Mouse (Mus musculus) liver, embryonic 11.5 days (tissue): ENCODE measurements at regions not wholly inside any gene's neighbourhood (a gene's known extent, or its start where the extent isn't known, plus 50 kb on each side); places are given as distances from the start of the nearest gene placed in this dataset.

Experiments
- ATAC-seq: fragments of 200-750 bp; cut with Nextera tagmentation; replicated peaks from 2 replicates; pipeline ENCODE4 v1.8.0; 2017; ENCODE audit warnings: moderate number of reproducible peaks, mild to moderate bottlenecking, moderate TSS enrichment, moderate library complexity; ENCODE audit not compliant: low FRiP score
- DNase-seq: peaks from one replicate; pipeline ENCODE4 v3.0.0-alpha.2; 2017; ENCODE audit warnings: low spot score
- H3K27ac ChIP-seq: fragments of 300-500 bp; sonication (generic); 2 replicates; pipeline ENCODE4 v1.5.1; 2014; ENCODE audit warnings: mild to moderate bottlenecking, low read depth, low read length, control low read depth
- H3K27me3 ChIP-seq: fragments of 300-500 bp; sonication (generic); replicated peaks from 2 replicates; pipeline ENCODE4 v1.6.1; 2014; ENCODE audit warnings: low read length, mixed read lengths; ENCODE audit not compliant: control insufficient read depth, insufficient read depth
- H3K36me3 ChIP-seq: fragments of 300-500 bp; sonication (generic); 2 replicates; pipeline ENCODE4 v1.6.1; 2014; ENCODE audit warnings: mild to moderate bottlenecking, low read length, moderate library complexity, mixed read lengths; ENCODE audit not compliant: control insufficient read depth, insufficient read depth
- H3K4me1 ChIP-seq: fragments of 300-500 bp; sonication (generic); replicated peaks from 2 replicates; pipeline ENCODE4 v1.6.1; 2014; ENCODE audit warnings: low read length, mixed read lengths; ENCODE audit not compliant: control insufficient read depth, insufficient read depth
- H3K4me2 ChIP-seq: fragments of 300-500 bp; sonication (generic); 2 replicates; pipeline ENCODE4 v1.6.1; 2014; ENCODE audit warnings: mild to moderate bottlenecking, control low read depth, moderate library complexity
- H3K4me3 ChIP-seq: fragments of 300-500 bp; sonication (generic); 2 replicates; pipeline ENCODE4 v1.5.1; 2014; ENCODE audit warnings: low read depth, low read length, control low read depth
- H3K9ac ChIP-seq: fragments of 300-500 bp; sonication (generic); 2 replicates; pipeline ENCODE4 v1.6.1; 2014; ENCODE audit warnings: low read depth, low read length, control low read depth
- H3K9me3 ChIP-seq: fragments of 300-500 bp; sonication (generic); 2 replicates; pipeline ENCODE4 v1.6.1; 2016; ENCODE audit warnings: low read length, inconsistent platforms, mixed read lengths; ENCODE audit not compliant: control insufficient read depth
- WGBS: fragments of 180-500 bp; shearing (Covaris S2); extraction: QIAGEN DNeasy Blood & Tissue Kit; methylation state at CpG from one replicate; pipeline ENCODE4 v1.1.7; 2014; 5-methylcytosine and 5-hydroxymethylcytosine counted together

- Histone ChIP-seq H3K4me1 (no peaks in the 10 kb centered on the region), H3K9me3 (no peaks in the 10 kb centered on the region; the same call in 1 of the 2 replicates), H3K27ac (no peak overlapping the region), H3K27me3 (no peaks in the 10 kb centered on the region), H3K4me3 (no peak overlapping the region), H3K9ac (no peak overlapping the region), H3K4me2 (no peak overlapping the region), H3K36me3 (no peaks in the 10 kb centered on the region)
- ATAC-seq (no peak), DNase-seq (no peak)
Observed at GRCm38 (mm10) chr12:117450106-117450505, 66.2 kb upstream of the Rapgef5 start.

GRCm38 (mm10) chr12:117450871-117451270 is 65.4 kb upstream of the Rapgef5 start:
- Histone ChIP-seq H3K4me2 (no peak overlapping the region), H3K9me3 (no peaks in the 10 kb centered on the region; the same call in 1 of the 2 replicates), H3K27ac (no peak overlapping the region), H3K4me1 (no peaks in the 10 kb centered on the region), H3K9ac (no peak overlapping the region), H3K27me3 (no peaks in the 10 kb centered on the region), H3K4me3 (no peak overlapping the region), H3K36me3 (no peaks in the 10 kb centered on the region)
- no peak for DNase-seq
- ATAC-seq = no peak
- WGBS = 51% methylated on average over 3 of the region's 3 CpGs

- DNase-seq (no peak), ATAC-seq (no peak)
- Histone ChIP-seq H3K36me3 (no peaks in the 10 kb centered on the region), H3K4me1 (no peaks in the 10 kb centered on the region), H3K9me3 (no peaks in the 10 kb centered on the region; the same call in 1 of the 2 replicates), H3K4me2 (no peak overlapping the region), H3K4me3 (no peak overlapping the region), H3K27me3 (no peaks in the 10 kb centered on the region), H3K9ac (no peak overlapping the region), H3K27ac (no peak overlapping the region)
- WGBS = 57% methylated on average over 4 of the region's 4 CpGs
Observed at GRCm38 (mm10) chr12:117451441-117451840, 64.8 kb upstream of the Rapgef5 start.

GRCm38 (mm10) chr12:117455800-117456199 is 60.5 kb upstream of the Rapgef5 start:
- DNase-seq (no peak), ATAC-seq (peak; percentile 51; the same call in 1 of the 2 replicates)
- Histone ChIP-seq H3K36me3 (no peaks in the 10 kb centered on the region), H3K9me3 (no peaks in the 10 kb centered on the region; the same call in 1 of the 2 replicates), H3K27ac (no peak overlapping the region), H3K27me3 (no peaks in the 10 kb centered on the region), H3K4me2 (no peak overlapping the region), H3K4me3 (no peak overlapping the region), H3K9ac (no peak overlapping the region), H3K4me1 (no peaks in the 10 kb centered on the region)
- 41% methylated on average over 7 of the region's 7 CpGs for WGBS

GRCm38 (mm10) chr12:117458132-117459070 is 57.9 kb upstream of the Rapgef5 start:
- Histone ChIP-seq H3K27ac (no peak overlapping the region), H3K4me3 (no peak overlapping the region), H3K9me3 (no peaks in the 10 kb centered on the region), H3K27me3 (no peaks in the 10 kb centered on the region), H3K4me1 (no peaks in the 10 kb centered on the region), H3K9ac (no peak overlapping the region), H3K4me2 (no peak overlapping the region), H3K36me3 (no peaks in the 10 kb centered on the region)
- 25% methylated on average over 9 of the region's 9 CpGs for WGBS
- DNase-seq (no peak), ATAC-seq (no peak)

- H3K9ac ChIP-seq = no peak overlapping the region
- H3K27me3 ChIP-seq = no peaks in the 10 kb centered on the region
- H3K9me3 ChIP-seq = no peaks in the 10 kb centered on the region
- H3K27ac ChIP-seq = no peak overlapping the region
- no peaks in the 10 kb centered on the region for H3K4me1 ChIP-seq
- no peak overlapping the region for H3K4me2 ChIP-seq
- DNase-seq (no peak), ATAC-seq (no peak)
- H3K36me3 ChIP-seq = no peaks in the 10 kb centered on the region
- WGBS = 67% methylated on average over 4 of the region's 4 CpGs
- no peak overlapping the region for H3K4me3 ChIP-seq
Observed at GRCm38 (mm10) chr12:117459541-117459940, 56.7 kb upstream of the Rapgef5 start.

- ATAC-seq (no peak), DNase-seq (no peak)
- Histone ChIP-seq H3K9me3 (no peaks in the 10 kb centered on the region), H3K27ac (no peak overlapping the region), H3K4me2 (no peak overlapping the region), H3K27me3 (no peaks in the 10 kb centered on the region), H3K36me3 (no peaks in the 10 kb centered on the region), H3K9ac (no peak overlapping the region), H3K4me1 (no peaks in the 10 kb centered on the region), H3K4me3 (no peak overlapping the region)
- WGBS = 88% methylated on average over 3 of the region's 3 CpGs
Observed at GRCm38 (mm10) chr12:117465206-117465605, 51.1 kb upstream of the Rapgef5 start.

- no peaks in the 10 kb centered on the region for H3K4me1 ChIP-seq
- H3K9me3 ChIP-seq = no peaks in the 10 kb centered on the region
- no peaks in the 10 kb centered on the region for H3K36me3 ChIP-seq
- WGBS = 39% methylated on average over 7 of the region's 7 CpGs
- ATAC-seq (no peak), DNase-seq (no peak)
- no peaks in the 10 kb centered on the region for H3K27me3 ChIP-seq
- H3K27ac ChIP-seq = no peak overlapping the region
- H3K9ac ChIP-seq = no peak overlapping the region
- H3K4me3 ChIP-seq = no peak overlapping the region
- no peak overlapping the region for H3K4me2 ChIP-seq
Observed at GRCm38 (mm10) chr12:117465998-117466397, 50.3 kb upstream of the Rapgef5 start.
